Mouse (Mus musculus) CD4-positive, CD25-positive, alpha-beta regulatory T cell, adult 9 weeks (primary cell): Measurements from ENCODE around the gene Agpat3. TPM values are rescaled to one million over a fixed set of nuclear protein-coding genes. Genes with fewer than 3 reads are reported as not detected.

ENCODE experiments used
- polyA plus RNA-seq: library from polyadenylated mRNA; unstranded; fragments of 100-300 nt; shearing (Covaris generic); gene quantifications from one replicate; pipeline ENCODE4 v1.2.1, GENCODE M21; 2017

The Agpat3 gene
- polyA plus RNA-seq, result 155 TPM

GRCm38 (mm10) chr10:78351887-78352665 lies at the start of gene Agpat3:
Agpat3 (minus strand) TSS chr10:78352489.

GRCm38 (mm10) chr10:78244438-78245224 lies 107.7 kb downstream of the Agpat3 start, which contains the start of gene Trappc10:
Trappc10 (minus strand) TSS chr10:78244641.

Other genes with a start within 250 kb of the Agpat3 start
- gene D10Jhu81e, start 182.7 kb downstream of the Agpat3 start, polyA plus RNA-seq, result 88.9 TPM
- 35.2 TPM for gene Pwp2, start 167.3 kb downstream of the Agpat3 start, polyA plus RNA-seq
- gene Trappc10, start 107.8 kb downstream of the Agpat3 start, polyA plus RNA-seq, result 4.2 TPM
- 377 TPM for gene Rrp1, start 60.6 kb upstream of the Agpat3 start, polyA plus RNA-seq
- 144 TPM for gene Cstb, start 73.2 kb upstream of the Agpat3 start, polyA plus RNA-seq
- gene Pdxk, start 112.5 kb upstream of the Agpat3 start, polyA plus RNA-seq, result 18.9 TPM
- not detected for gene Olfr1358, start 164.9 kb upstream of the Agpat3 start, polyA plus RNA-seq
- gene Ilvbl, start 221.9 kb upstream of the Agpat3 start, polyA plus RNA-seq, result 115 TPM
- gene Syde1, start 239.5 kb upstream of the Agpat3 start, polyA plus RNA-seq, result 1.3 TPM